Mouse (Mus musculus): Measurements from ENCODE around the gene Hspa4l. TPM values are rescaled to one million over a fixed set of nuclear protein-coding genes. Genes with fewer than 3 reads are reported as not detected.
A peak's percentile ranks its signal among the peaks of the same experiment; 100 is the strongest.

Hspa4l gene
- polyA plus RNA-seq, 1 experiment from 2014 or later, result 26.9 TPM

GRCm38 (mm10) chr3:40760746-40761145, 16.5 kb downstream of the Hspa4l start:
- 73% methylated on average over 3 of the region's 3 CpGs for WGBS
- Histone ChIP-seq H3K36me3 (no peaks in the 10 kb centered on the region), H3K4me1 (no peaks in the 10 kb centered on the region), H3K27ac (replicated peaks) (no peak overlapping the region), H3K9ac (no peak overlapping the region), H3K4me3 (replicated peaks) (no peak overlapping the region), H3K27me3 (no peaks in the 10 kb centered on the region), H3K9me3 (replicated peaks) (no peaks in the 10 kb centered on the region), H3K4me2 (replicated peaks) (no peak overlapping the region)
- no peak for ATAC-seq (ENCODE audit: insufficient number of reproducible peaks, low FRiP score, low TSS enrichment, low read depth)

DNA sequence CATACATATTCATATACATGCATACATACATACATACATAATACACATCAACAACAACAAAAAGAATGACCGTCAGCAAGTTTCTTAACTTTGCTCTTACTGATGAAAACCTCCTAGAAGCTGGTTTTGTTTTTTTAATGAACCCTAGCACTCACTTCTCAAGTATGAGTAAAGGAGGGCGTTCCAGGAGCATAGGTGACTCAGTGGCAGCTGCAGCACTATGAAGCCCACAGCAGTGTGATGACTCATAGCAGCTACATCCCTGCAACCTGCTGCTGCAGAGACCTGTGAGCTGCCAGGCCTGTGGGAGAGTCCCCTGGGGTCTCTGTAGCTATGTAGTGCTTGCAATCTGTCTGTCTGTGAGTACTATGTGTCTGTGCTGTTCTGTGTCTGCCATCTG, 17.0 kb downstream of the Hspa4l start:
- no peaks in the 10 kb centered on the region for H3K9me3 ChIP-seq (replicated peaks)
- WGBS, result 78% methylated on average over 2 of the region's 2 CpGs
- H3K4me1 ChIP-seq, result no peaks in the 10 kb centered on the region
- H3K4me2 ChIP-seq (replicated peaks), result no peak overlapping the region
- no peak overlapping the region for H3K4me3 ChIP-seq (replicated peaks)
- no peaks in the 10 kb centered on the region for H3K36me3 ChIP-seq
- no peak for ATAC-seq (ENCODE audit: insufficient number of reproducible peaks, low FRiP score, low TSS enrichment, low read depth)
- H3K27me3 ChIP-seq, result no peaks in the 10 kb centered on the region
- no peak overlapping the region for H3K9ac ChIP-seq
- no peak overlapping the region for H3K27ac ChIP-seq (replicated peaks)

DNA sequence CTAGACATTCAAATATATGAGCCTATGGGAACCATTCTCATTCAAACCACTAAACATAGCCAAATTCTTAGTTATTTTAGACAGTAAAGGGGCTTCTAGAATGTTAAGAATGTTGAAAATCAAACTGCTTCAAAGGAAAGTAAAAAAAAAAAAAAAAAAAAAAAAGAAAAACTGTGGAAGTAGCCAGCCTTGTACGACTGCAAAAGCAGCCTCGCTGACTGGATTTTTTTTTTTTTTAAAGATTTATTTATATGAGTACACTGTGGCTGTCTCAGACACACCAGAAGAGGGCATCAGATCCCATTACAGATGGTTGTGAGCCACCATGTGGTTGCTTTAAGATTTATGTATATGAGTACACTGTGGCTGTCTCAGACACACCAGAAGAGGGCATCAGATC, 49.5 kb downstream of the Hspa4l start:
- no peak overlapping the region for H3K9ac ChIP-seq
- no peak overlapping the region for H3K27ac ChIP-seq (replicated peaks)
- no peaks in the 10 kb centered on the region for H3K9me3 ChIP-seq (replicated peaks)
- H3K4me2 ChIP-seq (replicated peaks), result no peak overlapping the region
- no peaks in the 10 kb centered on the region for H3K4me1 ChIP-seq
- no peaks in the 10 kb centered on the region for H3K27me3 ChIP-seq
- ATAC-seq (ENCODE audit: insufficient number of reproducible peaks, low FRiP score, low TSS enrichment, low read depth), result no peak
- 69% methylated on average over 2 of the region's 2 CpGs for WGBS
- H3K4me3 ChIP-seq (replicated peaks), result no peak overlapping the region
- H3K36me3 ChIP-seq, result no peaks in the 10 kb centered on the region

DNA sequence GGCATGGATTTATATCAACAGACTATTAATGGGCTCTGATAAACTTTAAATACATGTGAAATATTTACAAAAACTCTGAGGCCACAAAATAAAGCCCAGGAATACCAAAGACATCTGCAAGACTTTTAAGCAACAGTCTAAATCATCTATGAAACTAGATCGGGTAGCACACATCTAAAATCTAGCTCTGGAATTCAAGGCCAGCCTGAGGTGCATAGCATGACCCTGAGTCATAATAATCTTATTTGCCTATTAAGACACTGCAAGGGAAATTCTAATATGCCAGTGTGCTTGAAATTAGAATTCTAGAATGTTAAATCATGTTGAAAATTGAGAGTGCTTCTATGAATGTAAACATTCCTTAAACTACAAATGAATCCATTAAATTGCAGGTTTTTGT, 53.8 kb downstream of the Hspa4l start:
- Histone ChIP-seq H3K27me3 (no peaks in the 10 kb centered on the region), H3K4me1 (peaks cover 11% of the 10 kb centered on the region; the same call in 1 of the 2 replicates)

GRCm38 (mm10) chr3:40798500-40798899, 54.2 kb downstream of the Hspa4l start:
- Histone ChIP-seq H3K4me2 (replicated peaks) (no peak overlapping the region), H3K9ac (no peak overlapping the region), H3K36me3 (no peaks in the 10 kb centered on the region), H3K27me3 (no peaks in the 10 kb centered on the region), H3K9me3 (replicated peaks) (no peaks in the 10 kb centered on the region), H3K27ac (replicated peaks) (no peak overlapping the region), H3K4me3 (replicated peaks) (no peak overlapping the region), H3K4me1 (peaks cover 11% of the 10 kb centered on the region; the same call in 1 of the 2 replicates)
- 38% methylated on average over 7 of the region's 7 CpGs for WGBS
- no peak for ATAC-seq (ENCODE audit: insufficient number of reproducible peaks, low FRiP score, low TSS enrichment, low read depth)

More for the DNA sequence above, 53.8 kb downstream of the Hspa4l start:
- H3K27ac ChIP-seq (replicated peaks), result no peak overlapping the region
- no peak overlapping the region for H3K4me2 ChIP-seq (replicated peaks)
- ATAC-seq (ENCODE audit: insufficient number of reproducible peaks, low FRiP score, low TSS enrichment, low read depth), result no peak
- no peaks in the 10 kb centered on the region for H3K9me3 ChIP-seq (replicated peaks)
- H3K9ac ChIP-seq, result no peak overlapping the region
- no peaks in the 10 kb centered on the region for H3K36me3 ChIP-seq
- no peak overlapping the region for H3K4me3 ChIP-seq (replicated peaks)
- WGBS, result 55% methylated on average over 1 of the region's 1 CpGs

DNA sequence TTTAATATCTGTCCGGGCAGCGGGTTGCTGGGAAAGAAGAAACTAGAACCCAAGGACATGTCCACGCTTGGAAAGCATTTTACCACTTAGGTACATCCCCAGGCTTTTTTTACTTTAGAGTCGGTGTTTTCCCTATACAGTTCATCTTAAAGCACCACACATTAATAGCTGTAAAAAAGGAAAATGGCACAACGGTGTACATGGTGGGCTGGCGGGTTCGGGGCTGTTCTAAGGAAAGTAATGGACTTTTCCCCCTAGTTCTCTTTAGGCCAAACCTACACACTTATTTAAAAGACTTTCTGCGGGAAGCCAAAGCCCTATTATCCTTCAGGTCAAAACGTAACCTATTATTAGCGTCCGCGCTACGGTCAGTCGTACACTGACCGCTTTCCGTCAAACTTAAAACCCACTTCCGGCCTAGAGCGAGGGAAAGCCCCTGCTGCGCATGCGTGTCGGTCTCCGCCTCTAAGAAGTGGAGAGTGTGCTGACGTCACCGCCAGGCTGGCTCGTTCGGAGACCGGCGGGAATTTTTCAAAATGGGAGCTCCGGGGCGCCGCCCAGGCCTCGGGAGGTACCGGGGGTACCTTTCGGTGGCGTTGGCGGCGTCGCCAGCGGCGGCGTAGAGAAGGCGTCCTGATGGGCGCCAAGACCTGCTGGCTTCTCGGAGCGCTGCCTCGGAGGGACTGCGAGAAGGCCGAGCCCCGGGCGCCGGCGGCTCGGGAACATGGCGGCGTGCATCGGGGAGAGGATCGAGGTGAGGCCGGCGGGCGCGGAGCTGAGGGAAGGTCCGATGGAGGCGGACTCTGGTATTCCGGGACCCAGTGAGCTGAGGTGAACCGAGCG, 55.5 kb downstream of the Hspa4l start, which contains the start of gene Plk4:
Gene Plk4, plus strand, starts transcription at position 490 of the 843 bp plus-strand sequence.
- H3K27me3 ChIP-seq, result no peaks in the 10 kb centered on the region
- peak; percentile 94 for ATAC-seq (ENCODE audit: insufficient number of reproducible peaks, low FRiP score, low TSS enrichment, low read depth)
- 2% methylated on average over 66 of the region's 66 CpGs for WGBS
- H3K4me3 ChIP-seq (replicated peaks), result peak within 1 kb of the TSS; percentile 97
- peak within 1 kb of the TSS; percentile 84 for H3K27ac ChIP-seq (replicated peaks)
- peak within 1 kb of the TSS; percentile 93 for H3K4me2 ChIP-seq (replicated peaks)
- H3K9ac ChIP-seq, result peak within 1 kb of the TSS; percentile 77
- no peaks in the 10 kb centered on the region for H3K36me3 ChIP-seq
- H3K4me1 ChIP-seq, result peaks cover 11% of the 10 kb centered on the region; the same call in 1 of the 2 replicates
- no peaks in the 10 kb centered on the region for H3K9me3 ChIP-seq (replicated peaks)

DNA sequence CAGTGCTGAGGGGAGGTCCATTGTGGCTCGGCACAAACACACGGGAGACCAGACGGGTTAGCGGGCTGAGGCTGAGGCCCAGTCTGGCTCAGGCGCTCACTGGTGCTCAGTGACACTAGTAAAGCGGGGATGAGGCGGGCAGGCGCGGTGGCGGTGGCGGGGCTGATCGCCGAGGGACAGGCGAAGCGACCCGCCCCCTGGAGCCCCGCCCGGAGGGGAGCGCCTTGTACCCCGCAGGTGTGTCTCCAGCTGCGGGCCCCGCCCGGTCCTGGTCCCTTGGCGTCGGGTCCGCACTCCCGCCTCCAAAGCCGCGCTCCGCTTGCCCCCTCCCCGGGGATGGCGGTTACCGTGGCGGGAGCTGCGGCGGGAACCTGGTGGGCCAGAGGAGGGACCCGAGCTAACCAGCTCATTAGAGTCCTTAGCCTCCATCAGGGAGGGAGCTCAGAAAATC, 56.1 kb downstream of the Hspa4l start:
- peak; percentile 86 for ATAC-seq (ENCODE audit: insufficient number of reproducible peaks, low FRiP score, low TSS enrichment, low read depth)
- Histone ChIP-seq H3K4me2 (replicated peaks) (peak overlapping the region; percentile 93), H3K4me3 (replicated peaks) (peak overlapping the region; percentile 97), H3K9ac (peak overlapping the region; percentile 77), H3K27ac (replicated peaks) (peak overlapping the region; percentile 84), H3K9me3 (replicated peaks) (no peaks in the 10 kb centered on the region), H3K36me3 (peaks cover 6% of the 10 kb centered on the region; the same call in 1 of the 2 replicates), H3K27me3 (no peaks in the 10 kb centered on the region), H3K4me1 (peaks cover 11% of the 10 kb centered on the region; the same call in 1 of the 2 replicates)
- WGBS, result 0% methylated on average over 34 of the region's 37 CpGs

DNA sequence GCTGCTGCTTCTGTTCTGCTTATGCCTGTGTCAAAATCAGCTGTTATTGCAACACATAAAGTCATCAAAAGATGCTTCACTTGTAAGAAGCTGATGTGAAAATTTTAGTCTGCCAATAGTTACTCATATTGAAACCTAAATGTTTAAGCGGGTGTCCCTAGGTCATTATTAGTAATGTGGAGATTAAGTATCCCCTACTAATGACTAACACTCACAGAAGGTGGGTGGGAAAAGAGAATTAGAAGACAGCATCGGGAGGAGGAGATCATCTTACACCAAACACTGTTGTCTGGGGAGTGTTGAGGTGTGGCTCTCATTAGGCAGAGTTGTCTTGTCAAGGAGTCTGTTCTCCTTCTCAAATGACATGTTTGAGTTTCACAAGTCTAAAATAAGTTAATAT, 62.6 kb downstream of the Hspa4l start:
- WGBS, result 46% methylated on average over 2 of the region's 2 CpGs

DNA sequence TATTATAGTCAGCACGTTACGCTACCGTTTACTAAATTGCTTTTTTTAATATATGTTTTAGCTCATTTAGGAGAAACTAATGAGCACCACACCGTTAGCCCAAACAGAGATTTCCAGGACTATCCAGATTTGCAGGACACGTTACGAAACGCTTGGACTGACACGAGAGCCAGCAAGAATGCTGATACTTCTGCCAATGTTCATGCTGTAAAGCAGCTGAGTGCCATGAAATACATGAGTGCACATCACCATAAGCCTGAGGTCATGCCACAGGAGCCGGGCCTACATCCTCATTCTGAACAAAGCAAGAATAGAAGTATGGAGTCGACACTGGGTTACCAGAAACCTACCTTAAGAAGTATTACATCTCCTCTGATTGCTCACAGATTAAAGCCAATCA, 64.4 kb downstream of the Hspa4l start:
- Histone ChIP-seq H3K27ac (replicated peaks) (no peak overlapping the region), H3K9me3 (replicated peaks) (no peaks in the 10 kb centered on the region), H3K4me1 (no peaks in the 10 kb centered on the region), H3K4me2 (replicated peaks) (no peak overlapping the region), H3K9ac (no peak overlapping the region), H3K36me3 (peaks cover 42% of the 10 kb centered on the region), H3K4me3 (replicated peaks) (no peak overlapping the region), H3K27me3 (no peaks in the 10 kb centered on the region)
- no peak for ATAC-seq (ENCODE audit: insufficient number of reproducible peaks, low FRiP score, low TSS enrichment, low read depth)
- 92% methylated on average over 10 of the region's 10 CpGs for WGBS

More for the DNA sequence above, 62.6 kb downstream of the Hspa4l start:
- H3K9me3 ChIP-seq (replicated peaks), result no peaks in the 10 kb centered on the region
- no peak overlapping the region for H3K4me2 ChIP-seq (replicated peaks)
- H3K36me3 ChIP-seq, result peaks cover 31% of the 10 kb centered on the region
- no peaks in the 10 kb centered on the region for H3K27me3 ChIP-seq
- H3K4me1 ChIP-seq, result no peaks in the 10 kb centered on the region
- ATAC-seq (ENCODE audit: insufficient number of reproducible peaks, low FRiP score, low TSS enrichment, low read depth), result 0 out of 2 replicates have a peak, but pooled peaks have one; percentile 47
- no peak overlapping the region for H3K9ac ChIP-seq
- no peak overlapping the region for H3K27ac ChIP-seq (replicated peaks)
- H3K4me3 ChIP-seq (replicated peaks), result no peak overlapping the region

GRCm38 (mm10) chr3:40809894-40810293, 65.6 kb downstream of the Hspa4l start:
- no peaks in the 10 kb centered on the region for H3K27me3 ChIP-seq
- no peaks in the 10 kb centered on the region for H3K9me3 ChIP-seq (replicated peaks)
- H3K4me1 ChIP-seq, result no peaks in the 10 kb centered on the region
- ATAC-seq (ENCODE audit: insufficient number of reproducible peaks, low FRiP score, low TSS enrichment, low read depth), result no peak
- no peak overlapping the region for H3K4me2 ChIP-seq (replicated peaks)
- peaks cover 48% of the 10 kb centered on the region for H3K36me3 ChIP-seq
- no peak overlapping the region for H3K9ac ChIP-seq
- H3K27ac ChIP-seq (replicated peaks), result no peak overlapping the region
- H3K4me3 ChIP-seq (replicated peaks), result no peak overlapping the region
- WGBS, result 93% methylated on average over 2 of the region's 2 CpGs

DNA sequence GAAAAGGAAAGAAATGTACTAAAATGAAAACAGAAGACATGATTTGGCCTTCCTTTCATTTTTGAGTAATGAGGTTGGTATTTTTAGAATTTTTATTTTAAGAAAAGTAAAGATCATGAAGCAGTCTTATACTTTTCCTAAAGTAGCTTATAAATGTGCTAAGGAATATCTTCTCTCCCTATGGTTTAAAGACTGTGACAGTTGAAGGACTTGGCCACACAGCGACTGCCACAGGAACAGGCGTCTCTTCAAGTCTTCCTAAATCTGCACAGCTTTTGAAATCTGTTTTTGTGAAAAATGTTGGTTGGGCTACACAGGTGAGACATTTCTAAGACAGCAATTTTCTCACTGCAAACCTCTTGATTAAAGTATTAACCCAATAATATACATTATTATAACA, 69.0 kb downstream of the Hspa4l start:
- Histone ChIP-seq H3K4me1 (no peaks in the 10 kb centered on the region), H3K4me2 (replicated peaks) (no peak overlapping the region), H3K4me3 (replicated peaks) (no peak overlapping the region), H3K9me3 (replicated peaks) (no peaks in the 10 kb centered on the region), H3K9ac (no peak overlapping the region), H3K27ac (replicated peaks) (no peak overlapping the region), H3K27me3 (no peaks in the 10 kb centered on the region), H3K36me3 (peaks cover 57% of the 10 kb centered on the region)
- WGBS, result 92% methylated on average over 2 of the region's 2 CpGs
- ATAC-seq (ENCODE audit: insufficient number of reproducible peaks, low FRiP score, low TSS enrichment, low read depth), result no peak

All from embryonic facial prominence, embryonic 15.5 days (tissue).